Mouse (Mus musculus) testis, adult 2 months (tissue): ENCODE measurements at regions not wholly inside any gene's neighbourhood (a gene's known extent, or its start where the extent isn't known, plus 50 kb on each side); places are given as distances from the start of the nearest gene placed in this dataset.

Experiments used
- CTCF ChIP-seq: fragments of 200-500 bp; IDR thresholded peaks from 2 replicates; pipeline ENCODE4 v1.5.1; 2012; ENCODE audit warnings: low read depth, mild to moderate bottlenecking, inconsistent platforms, low read length, moderate library complexity; ENCODE audit not compliant: control insufficient read depth, insufficient read depth, insufficient replicate concordance
- POLR2A ChIP-seq: fragments of 200-500 bp; IDR thresholded peaks from 2 replicates; pipeline ENCODE4 v1.6.1; 2012; ENCODE audit warnings: low read depth, mild to moderate bottlenecking, inconsistent platforms, low read length, moderate library complexity; ENCODE audit not compliant: control insufficient read depth

GRCm38 (mm10) chr10:25620939-25621746 is 85.1 kb upstream of the Smlr1 start:
- TF ChIP-seq POLR2A (no peak), CTCF (no peak)
